Mouse (Mus musculus) thymus, adult 18-20 months (tissue): ENCODE measurements at regions not wholly inside any gene's neighbourhood (a gene's known extent, or its start where the extent isn't known, plus 50 kb on each side); places are given as distances from the start of the nearest gene placed in this dataset.

Source experiments
- DNase-seq, 2 experiments: peaks; one replicate each; pipeline ENCODE4 v3.0.0; 2022; ENCODE audit warnings: mixed read lengths in 2 of 2

DNA sequence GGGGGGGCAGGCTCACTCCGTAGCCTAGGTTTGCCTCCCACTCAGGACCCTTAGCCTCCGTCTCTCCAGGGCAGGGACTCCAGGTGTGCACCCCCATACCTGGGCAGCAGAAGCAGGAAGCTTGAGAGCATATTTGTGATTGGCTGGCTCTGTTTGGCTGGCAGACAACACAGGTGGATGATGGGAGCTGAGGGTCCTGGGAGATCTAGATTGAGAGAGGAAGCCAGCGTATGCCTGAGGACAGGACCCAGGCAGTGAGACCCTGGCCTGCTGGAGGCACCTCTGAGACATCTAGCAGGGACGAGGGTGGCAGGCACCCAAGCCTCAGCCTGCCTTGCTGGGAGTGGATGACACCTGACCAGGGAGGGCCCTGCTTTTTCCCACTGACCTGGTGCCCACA, 88.6 kb upstream of the Tmem189 start:
- peak in 1 of 2 experiments; percentile 32 for DNase-seq

DNA sequence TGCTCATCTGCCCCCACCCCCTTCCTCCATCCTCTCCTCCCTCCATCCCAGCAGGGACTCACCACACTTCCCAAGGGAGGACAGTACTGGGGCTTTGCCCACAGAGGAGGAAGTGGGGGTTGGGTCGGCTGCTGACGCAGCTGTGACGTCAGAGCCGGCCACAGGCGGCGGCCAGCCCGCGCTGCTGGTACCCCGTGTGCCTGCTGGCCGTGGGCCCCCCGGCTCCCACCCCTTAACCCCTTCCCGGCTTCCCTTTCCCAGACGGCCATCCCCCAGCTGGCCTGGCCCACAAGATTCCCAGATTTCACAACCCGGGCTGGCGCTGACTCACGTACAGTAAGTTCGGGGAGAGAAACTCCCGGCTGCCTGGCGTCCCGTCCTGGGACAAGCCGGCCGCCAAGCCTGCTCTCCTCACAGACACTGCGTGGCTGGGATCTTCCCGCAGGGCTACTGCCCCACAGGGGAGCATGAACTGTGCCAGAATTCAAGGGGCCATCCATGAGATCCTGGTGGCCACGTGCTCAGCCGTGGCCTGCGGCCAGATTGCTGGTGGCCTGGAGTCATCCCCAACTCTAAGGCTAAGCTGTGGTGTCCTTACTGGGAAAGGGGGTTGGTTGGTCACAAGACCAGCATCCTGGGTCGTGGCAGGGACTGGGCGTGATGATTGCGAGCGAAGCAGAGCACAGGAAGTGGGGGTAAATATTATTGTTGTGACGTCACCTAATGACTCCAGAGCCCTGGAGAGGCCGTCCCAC, 87.9 kb upstream of the Tmem189 start:
- peak; percentile 61 to 69 for DNase-seq

DNA sequence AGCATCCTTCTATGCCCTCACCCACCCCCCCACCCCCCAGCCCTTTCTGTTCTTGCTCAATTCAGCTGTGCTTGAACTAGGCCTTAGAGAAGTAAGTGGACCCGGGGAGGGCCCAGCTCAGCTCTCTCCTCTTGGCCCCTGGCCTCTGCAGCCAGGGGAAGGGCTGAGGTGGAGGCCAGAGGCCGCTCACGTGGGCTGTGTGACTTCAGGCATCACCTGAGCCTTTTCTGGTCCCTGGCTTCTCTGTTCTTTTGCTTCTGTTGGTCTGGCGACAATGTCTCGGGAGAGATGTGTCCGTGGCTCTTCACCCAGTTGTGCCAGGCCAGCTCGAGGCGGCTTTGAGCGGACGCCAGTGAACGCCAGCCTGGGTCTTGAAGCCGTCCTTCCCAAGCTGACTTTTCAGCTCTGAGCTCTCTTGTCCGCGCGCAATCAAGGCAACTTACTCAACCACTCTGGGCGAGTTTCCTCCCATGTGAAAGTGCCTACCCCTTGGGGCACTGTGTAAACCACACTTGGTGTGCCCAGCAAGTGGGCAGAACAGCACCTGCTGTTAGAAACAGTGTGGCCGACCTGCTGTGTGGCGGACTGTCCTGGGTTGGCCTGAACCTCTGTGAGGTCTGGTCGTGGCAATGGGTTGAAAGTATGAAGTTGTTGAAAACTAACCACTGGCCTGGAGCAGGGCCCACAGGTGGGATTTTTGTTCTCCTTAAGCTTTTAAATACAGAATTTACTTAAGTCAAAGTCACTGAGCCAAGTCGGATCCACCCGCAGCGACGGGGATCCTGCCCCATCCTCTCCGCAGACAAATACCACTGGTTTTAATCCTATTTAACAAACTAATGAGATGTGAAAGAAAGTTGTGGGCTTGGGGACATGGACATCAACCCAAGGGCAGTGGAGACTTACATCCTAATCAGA, 86.9 kb upstream of the Tmem189 start:
- no peak for DNase-seq

DNA sequence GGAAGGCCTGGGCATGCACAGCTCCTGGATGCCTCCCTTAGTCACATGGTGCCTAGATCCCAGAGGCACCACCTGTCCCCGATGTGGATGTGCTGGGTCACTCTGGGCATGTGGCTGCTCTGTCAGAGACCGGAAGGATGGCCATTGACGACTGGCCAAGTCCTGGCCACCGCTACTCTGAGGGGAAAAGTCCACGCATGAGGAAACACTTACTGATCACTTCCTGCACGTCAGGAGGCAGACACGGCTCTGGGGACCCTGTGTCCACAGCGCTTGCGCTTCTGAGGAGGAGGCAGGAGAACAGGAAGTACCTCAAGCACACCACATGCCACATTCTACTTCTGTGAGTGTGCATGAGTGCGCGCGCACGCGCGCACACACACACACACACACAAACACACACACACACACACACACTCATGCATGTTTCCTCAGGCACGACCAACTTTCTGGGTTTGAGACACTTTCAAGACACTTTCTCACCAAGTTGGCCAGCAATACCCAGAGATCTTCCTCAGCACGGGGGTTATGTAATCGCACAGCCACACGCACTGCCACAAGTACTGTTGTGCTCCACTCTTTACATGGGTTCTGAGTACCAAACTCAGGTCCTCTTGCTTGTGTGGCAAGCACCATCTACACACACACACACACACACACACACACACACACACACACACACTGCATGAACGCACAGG, 85.7 kb upstream of the Tmem189 start:
- peak; percentile 37 to 74 for DNase-seq

DNA sequence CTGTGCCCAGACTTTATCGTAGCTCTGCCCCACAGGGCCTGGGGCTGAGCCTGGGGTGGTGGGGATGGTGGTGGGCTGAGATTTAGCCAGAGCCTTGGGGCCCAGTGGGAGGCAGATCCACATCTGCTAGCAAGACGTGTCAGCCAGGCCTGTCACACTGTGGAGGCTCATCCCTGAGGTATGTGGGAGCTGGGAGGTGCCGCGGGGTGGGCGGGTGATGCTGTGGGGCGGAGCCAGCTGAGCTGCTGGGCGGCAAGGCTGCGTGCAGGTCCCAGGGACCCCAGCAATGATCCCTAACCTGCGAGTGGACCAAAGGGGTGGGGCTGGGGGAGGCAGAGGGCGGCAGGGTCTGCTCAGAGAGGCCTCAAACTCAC, 85.2 kb upstream of the Tmem189 start:
- DNase-seq, result peak in 1 of 2 experiments; percentile 30

DNA sequence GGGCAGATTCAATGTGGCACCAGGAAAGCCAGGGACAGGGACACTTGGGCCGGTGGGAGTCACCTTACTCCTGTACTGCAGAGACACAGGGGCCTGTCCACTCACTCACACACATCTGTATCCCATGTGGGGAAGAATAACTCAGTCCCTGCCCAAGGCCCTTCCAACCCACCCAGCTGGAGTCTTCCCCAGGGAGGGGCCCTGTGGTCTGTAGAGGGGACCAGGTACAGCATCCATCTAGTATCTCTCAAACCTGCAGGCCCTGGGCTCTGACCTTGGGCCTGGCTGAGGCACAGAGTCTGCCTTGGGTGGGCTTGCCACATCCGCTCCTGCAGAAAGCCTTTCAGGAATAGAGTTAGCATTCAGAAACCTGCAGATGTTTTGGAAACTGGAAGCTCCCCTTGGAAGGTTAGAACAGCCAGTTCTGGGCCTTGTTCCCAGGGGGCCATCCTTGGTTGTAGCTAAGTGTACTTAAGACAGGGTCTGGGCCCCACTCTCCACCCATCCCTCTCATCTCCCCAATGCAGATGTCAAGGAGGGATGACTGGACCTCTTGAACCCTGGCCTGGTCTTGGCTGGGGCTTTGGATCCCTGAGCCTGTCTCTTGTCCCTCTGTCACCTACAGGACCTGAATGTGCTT, 84.7 kb upstream of the Tmem189 start:
- DNase-seq, result no peak

DNA sequence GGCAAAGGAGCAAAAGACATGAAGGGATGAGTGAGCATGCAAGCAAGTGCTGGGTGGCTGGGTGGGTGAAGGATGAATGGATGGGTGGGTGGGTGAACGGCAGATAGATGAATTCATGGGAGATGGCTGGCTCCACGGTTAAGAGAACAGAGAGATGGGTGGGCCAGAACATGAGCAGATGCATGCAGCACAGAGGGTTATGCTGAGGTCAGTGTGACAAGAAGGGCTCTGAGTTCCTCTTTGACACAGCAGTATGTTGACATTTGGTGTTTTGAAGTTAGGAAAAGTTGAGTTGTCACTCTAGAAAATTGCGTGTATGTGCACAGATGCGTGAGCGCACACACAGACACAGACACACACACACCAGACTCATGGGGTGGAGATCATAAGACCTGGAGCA, 83.2 kb upstream of the Tmem189 start:
- no peak for DNase-seq

DNA sequence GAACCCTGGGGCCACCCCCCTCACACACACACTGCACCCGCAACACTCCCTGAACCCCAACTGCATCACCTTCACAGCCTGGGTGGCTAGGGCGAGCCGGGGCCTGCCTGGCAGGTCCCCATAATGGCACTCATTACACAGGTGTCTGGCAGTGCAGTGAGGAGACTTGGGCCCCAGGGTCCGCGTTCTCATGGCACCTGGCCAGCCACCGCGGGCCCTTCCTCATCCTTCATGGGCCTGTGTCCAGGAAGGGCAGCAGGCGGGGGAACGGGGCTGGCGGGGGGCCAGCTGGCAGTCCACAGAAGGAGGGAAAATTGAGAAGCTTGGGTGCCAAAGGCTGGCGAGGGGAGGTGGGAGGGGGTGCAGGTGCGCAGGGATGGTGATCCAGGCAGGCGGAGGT, 78.3 kb upstream of the Tmem189 start:
- no peak for DNase-seq

DNA sequence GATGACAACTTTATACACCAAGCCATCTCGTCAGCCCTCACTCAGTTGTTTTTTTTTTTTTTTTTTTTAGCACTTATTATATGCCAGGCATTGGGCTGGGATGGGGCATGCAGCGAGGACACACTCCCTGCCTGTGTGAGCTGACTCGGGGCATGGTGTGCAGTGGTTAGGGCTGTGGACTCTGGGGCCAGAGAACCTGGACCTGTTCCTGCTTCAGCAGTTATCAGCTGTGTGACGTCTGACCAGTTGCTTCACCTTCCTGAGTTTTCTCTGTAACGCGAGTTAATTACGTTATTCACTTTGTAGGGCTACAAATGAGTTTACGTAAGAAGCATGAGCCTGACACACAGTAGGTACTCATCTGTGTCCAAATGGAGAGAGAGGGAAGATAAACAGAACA, 77.7 kb upstream of the Tmem189 start:
- no peak for DNase-seq

DNA sequence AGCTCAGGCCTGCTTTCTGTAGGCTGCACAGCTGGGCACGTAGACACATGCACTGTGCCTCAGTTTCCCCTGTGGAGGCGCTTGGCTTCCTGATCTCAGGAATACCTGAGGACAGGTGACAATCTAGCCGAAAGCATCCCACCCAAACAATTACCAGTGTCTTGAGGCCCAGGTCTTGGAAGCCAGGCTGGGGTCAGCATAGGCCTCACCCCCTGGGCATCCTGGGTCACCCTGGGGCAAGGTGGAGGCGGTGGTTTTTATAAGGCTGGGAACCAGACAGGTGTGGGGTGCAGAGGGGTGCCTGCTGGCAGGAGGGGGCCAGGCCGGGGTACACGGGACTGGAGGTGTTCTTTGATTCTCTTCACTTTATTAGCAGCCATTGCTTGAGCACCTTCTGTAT, 76.2 kb upstream of the Tmem189 start:
- DNase-seq, result no peak

DNA sequence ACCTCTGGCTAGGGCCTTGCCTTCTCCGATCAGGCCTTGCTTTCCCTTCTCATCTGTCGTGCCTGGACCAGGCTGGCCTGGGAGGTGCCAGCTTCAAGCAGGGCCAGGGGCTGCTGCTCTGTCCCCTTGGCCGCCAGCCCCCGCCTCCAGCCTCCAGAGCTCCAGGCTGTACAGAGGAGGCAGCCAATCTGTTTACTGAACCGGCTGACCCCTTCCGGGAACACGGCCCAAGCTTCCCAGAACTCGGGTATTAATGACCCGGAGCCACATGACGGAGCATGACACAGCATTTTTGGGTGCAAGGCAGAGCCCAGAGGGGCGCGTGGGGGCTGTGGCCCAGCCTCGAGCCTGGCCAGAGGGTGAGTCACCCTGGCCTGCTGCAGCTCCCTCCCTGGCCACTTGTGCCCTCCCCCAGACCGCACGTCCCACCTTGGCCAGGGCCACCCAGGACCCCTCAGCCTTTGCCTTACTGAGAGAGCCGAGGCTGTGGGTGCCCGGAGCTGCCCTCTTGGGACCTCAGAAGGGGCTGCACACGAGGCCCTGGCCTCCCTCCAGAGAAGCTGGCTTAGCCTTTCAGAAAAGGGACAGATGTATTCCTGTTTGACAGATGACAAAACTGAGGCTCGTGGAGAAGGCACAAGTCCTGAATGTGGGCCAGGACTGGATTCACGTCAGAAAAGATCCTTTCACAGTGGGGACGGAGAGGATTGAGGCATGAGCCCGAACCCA, 75.6 kb upstream of the Tmem189 start:
- peak in 1 of 2 experiments; percentile 32 for DNase-seq

DNA sequence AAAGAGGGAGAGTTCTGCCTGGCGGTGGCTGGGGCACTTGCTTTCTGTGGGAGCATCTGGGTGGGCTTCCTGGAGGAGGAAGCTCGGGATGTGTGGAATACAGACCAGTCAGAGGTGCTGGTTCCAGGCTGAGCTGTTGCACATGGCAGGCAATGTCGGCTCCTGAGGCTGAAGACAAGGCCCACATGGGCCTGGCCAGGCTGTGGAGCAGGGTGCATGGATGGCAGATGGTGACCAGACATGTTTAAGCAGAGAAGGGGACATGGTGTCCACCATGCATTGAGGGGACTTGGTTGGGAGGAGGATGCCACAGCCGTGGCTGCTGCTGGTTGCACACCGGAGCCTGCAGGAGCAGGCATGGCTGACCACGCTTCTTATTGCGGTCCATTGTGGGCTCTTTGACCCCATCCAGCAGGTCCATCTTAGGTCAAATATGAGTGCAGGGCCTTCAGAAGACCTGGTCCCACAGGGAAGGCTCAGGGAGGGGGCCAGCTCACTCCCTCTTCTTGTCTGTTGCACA, 74.3 kb upstream of the Tmem189 start:
- DNase-seq, result no peak

DNA sequence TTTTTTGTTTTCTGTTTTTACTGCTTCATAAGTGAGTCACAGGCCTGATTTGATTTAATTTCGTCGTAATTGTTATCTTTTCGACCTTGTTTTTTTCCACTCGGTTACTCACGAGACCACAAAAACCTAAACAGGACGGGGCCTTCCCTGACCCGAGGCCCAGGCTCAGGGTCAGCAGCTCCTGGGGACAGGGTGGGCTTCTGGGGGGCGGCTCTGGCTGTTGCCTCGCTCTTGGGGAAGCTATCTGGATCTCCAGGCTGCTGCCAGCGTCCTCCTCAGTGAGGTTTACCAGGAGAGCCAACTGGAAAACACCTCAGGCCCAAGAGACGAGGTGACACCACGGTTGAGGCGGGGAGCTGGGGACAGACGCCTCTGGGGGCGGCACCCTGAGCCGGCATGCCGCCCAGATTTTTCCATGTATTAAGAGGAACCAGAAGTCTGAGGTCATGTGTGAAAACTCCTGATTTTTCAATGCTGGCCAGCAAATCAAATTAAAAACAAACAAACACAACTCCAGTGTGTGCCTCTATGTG, 71.8 kb upstream of the Tmem189 start:
- no peak for DNase-seq

DNA sequence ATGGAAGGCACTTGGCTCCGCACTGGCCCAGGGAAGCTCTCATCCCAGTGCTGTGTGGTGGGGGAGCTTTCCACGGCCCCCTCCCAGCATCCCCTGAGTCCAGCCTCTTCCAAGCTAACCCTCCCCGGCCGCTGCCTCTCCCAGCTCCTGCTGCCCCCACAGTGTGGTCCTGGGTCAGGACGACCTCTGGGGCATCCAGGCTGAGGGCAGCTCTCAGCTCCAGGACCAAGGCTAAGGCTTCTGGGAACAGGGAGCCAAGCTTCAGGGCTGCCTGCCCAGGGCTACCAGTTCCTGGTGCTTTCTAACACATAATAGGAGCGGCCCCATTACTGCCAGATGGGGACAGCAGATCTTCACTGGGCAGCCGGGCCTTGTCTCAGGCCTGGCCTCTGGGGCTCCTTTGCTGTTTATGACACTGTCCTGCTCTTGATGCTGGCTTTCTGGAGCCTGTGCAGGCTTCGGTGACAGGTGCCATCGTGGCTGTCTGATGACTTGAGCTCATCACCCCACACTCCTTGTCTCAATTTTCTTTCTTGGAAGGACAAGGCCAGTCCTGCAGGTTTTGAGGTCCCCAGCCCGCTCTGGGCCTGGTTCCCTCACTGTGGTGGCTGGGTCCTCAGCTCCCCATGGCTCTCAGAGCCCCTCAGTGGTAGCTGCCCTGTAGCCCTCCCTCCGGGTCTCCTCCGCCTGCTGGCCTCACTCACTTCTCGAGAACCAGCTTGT, 71.2 kb upstream of the Tmem189 start:
- DNase-seq, result no peak

DNA sequence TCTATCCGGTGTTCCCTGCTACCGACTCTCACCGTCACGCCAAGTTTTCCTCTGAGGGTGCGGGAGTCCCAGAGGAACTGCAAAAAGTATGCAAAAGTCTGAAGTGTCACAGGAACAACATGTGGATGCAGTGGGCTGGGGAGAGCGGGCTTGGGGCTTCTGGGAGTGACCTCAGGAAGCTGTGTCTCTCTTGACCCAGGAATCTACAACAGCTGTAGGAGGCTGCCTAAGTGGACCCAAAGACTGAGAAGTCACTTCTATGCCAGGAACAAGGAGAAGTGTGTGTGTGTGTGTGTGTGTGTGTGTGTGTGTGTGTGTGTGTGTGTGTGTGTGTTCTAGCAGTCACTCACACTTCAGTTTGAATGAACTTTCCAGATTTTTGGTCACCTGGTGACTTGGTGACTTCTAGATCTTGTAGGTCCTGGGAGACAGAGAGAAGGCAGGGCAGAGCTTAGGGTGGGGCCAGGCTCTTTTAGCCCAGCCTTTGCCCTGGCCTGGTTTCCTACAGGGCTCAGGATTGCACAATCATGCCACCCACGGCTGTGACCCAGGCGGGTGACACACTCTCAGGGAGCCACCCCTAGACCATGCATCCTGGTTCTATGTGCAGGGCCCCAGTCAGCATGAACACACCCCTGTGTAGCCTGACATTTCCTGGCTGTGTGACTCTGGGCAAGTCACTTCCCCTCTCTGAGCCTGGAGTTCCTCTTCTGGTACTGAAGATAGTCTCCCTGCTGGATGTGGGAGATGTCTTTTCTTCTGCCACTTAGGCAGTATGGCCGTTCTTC, 70.2 kb upstream of the Tmem189 start:
- no peak for DNase-seq

DNA sequence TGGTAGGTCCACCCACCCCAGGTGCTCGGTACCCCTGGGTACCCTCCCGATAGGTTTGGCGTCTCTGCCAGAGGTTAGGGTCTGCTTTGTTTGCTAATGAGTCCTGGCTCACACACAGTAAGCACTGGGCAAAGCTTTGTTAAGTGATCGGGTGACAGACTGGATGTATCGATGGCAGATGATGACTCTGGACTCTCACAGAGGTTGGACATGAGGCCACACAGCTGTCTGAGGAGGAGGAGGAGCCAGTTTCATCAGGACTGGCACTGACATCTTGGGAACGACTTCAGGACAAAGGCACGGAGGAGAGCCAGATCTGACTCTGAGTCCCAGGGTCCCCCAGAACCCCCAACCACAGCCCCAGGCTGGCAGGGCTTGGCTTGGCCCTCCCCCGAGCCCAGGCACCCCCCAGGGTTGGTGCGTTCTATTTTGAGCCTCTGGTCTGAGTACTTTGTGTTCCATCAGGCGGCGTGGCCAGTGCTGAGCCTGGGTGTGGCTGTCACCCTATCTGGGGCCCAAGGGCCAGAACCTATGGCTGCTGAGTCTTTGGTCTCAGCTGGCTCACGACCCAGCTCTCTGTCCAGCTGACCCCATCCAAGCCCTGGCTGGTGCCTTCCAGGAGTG, 67.6 kb upstream of the Tmem189 start:
- no peak for DNase-seq

DNA sequence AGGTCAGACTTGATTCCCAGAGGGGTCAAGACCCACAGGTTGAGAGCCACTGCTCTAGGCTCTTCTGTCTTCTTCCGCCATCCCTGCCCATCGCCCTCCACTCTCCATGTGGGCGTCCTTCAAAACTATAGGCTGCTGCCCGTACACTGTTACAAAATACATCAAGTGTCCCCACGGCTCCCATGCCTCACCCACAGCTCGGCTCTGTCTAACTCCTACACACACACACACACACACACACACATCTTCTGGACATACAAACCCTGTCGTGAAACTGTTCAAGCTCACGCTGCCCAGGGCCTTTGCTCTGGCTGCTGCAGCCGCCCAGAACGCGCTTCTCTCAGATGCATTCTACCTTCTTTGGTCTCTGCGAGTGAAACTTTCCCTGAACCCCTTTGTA, 67.1 kb upstream of the Tmem189 start:
- no peak for DNase-seq

DNA sequence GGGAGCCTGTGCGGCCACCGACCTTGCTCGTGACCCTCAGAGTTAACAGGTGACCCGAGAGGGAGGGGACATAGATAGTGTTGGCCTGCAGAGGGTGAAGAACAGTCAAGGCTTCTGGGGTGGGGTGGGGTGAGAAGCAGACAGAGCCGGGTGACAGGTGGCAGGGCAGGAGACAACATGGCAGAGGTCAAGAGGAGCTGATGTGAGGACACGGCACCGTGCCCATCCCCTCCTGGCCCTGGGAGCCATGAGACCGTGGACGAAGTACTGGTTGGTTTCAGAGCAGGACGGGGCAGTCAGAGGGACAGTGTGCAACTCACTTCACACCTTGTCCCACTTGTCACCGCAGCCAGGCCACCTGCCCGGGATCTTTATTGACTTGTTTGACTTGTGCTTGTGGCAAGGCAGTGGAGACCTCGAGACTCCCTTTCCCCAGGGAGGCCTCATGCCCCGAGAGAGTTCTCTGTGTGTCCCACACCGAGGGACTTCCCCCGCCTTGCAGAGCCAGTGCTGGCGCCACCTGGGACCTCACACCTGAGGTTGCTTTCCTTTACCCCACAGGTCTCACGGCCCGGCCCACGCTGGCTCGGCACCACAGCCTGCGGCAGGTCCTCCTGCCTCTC, 65.4 kb upstream of the Tmem189 start:
- DNase-seq, result no peak

DNA sequence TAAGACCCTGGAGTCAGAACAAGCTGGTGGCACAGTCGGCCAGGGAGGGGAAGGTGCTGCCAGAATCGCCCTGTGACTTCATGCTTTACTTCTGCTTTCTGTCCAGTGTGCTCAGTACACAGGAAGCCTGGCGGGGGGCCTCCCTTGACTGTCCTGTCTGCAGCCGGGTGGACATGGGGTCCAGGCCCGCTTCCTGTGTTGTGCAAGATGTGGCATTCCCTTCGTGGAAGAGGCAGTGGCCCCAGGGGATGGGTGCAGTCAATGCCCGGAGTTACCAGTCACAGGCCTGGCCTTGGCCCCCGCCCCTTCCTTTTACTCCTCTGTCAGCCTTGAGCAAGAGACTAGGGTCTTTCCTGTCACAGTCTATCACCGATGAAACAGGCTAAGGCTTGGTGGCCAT, 64.3 kb upstream of the Tmem189 start:
- DNase-seq, result peak; percentile 29 to 31
